Mouse (Mus musculus): ENCODE results near the gene Ccdc40.

Ccdc40 gene

DNA sequence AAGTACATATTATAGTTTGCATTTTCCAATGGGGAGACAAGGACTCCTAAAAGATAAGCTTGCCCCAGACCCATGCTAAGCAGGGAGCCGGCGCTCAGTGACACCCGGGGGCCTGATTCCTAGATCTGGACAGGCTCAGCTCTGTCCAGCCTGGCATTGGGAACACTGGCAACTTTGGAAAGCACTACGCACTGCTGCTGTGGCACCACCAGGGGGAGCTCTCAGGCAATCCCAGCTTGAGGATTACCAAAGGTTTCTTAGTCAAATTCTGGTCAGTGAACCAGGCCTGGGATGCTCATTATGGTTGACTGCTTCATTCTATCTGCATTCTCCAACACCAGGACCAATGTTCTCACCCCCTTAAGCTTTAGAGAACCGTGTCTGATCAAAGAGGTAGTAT is 21.8 kb upstream of the Ccdc40 start:
- in situ Hi-C loops (cut with MboI; ENCODE audit: low sequenced_read_pairs), result no loop called here

DNA sequence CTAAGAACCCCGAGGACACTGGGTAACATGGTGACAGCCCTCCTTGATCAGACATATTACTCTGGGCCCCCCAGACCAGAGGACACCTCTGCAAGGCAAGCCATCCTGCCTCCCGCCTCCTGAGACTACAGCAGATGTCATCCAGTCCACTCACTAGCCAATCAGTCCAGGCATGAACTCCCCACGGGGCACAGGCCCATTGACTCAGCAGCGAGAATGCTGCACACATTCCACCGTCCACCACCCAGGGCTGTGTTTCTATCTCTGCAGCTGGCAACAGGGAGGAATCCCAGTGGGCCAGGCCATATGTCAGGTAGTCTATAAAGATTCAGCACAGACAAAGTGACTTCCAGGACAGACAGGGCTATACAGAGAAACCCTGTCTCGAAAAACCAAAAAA is 20.4 kb upstream of the Ccdc40 start:
- in situ Hi-C loops (cut with MboI; ENCODE audit: low sequenced_read_pairs), result no loop called here

DNA sequence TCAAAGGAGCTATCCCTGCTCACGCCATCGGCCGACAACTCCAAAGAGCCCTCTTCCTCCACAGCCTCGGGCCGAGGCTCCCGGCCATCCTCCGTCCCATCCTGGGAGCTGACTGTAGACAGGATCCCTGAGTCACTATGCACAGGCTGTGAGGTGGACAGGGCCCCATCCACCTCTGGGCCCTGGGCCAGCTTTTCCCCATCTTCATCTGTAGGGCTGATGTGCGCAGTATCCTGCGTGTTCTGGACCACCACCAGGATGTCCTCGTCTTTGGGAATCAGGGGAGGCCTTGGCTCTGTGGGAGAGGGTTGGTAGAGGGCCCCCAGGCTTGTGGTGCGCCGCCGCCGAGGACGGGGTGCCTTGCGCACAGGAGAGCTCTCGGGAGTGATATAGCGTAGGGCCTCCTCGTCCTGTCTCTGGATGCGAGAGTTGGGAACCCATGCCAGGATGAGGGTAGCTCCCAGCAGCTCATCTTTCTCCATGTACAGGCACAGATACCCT is 19.5 kb upstream of the Ccdc40 start:
- in situ Hi-C loops (cut with MboI; ENCODE audit: low sequenced_read_pairs), result no loop called here

DNA sequence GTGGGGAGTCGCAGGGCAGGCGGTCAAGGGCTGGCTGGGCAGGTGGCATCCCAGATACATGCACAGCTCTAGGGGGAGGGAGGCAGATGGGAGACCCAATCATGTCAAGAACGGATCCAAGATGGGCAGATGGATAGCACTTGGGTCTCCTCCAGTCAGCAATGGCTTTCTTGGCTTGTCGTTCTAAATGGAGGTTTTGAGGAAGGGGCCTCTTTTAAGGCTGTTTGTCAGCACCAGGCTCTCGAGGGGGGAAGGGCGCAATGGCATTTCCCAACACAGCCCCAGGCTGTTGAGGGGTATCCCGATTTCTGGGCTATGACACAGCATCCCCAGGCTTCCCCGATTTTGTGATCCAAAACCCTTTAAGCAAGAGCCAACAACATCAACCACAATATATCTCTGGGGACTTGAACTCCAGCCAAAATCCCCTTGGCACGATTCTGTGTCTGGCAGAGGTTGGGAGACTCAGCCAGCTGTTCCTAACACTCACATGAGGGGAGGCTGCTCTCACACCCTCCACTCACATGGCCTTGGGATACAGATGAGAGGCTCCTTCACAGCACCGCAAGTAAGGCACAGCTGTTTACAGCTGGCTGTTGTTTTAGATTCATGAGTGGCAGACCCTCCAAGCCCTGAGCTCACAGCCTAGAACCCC is 18.9 kb upstream of the Ccdc40 start:
- in situ Hi-C loops (cut with MboI; ENCODE audit: low sequenced_read_pairs), result no loop called here

DNA sequence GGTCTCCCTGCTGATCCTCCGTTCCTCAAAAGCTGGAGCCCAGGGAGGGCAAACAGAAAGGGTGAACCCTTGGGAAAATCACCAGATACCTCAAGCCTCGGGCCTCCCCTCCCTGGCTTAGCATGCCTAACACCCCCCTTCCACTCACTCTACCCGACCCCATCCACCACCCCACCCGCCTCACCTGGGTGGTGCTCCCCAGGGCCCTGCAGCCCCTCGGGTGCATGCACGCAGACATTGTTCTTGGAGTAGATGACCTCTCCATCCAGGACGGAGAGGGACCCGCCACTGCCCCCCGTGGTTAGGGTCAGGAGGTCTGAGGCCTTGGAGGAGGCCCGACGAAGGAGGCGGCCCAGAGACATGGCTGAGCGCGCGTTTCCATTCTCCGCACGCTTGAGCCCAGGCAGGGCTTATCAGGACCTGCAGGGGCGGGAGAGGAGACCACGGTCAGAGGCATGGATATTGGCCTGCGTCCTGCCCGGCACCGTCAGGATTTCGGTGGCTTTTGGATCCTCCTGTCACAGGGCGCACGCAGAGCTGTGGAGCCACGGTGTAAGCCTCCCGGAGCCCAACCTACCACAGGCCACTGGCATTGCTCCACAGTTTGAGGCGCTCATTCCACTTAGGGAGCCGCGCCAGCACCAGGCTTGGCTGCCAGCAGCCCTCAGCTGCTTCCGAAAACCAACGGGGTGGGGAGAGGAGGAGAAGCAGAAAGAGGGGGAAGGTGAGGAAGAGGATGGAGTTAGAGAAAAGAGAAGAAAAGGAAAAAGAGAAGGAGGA is 17.9 kb upstream of the Ccdc40 start:
- in situ Hi-C loops (cut with MboI; ENCODE audit: low sequenced_read_pairs), result no loop called here

DNA sequence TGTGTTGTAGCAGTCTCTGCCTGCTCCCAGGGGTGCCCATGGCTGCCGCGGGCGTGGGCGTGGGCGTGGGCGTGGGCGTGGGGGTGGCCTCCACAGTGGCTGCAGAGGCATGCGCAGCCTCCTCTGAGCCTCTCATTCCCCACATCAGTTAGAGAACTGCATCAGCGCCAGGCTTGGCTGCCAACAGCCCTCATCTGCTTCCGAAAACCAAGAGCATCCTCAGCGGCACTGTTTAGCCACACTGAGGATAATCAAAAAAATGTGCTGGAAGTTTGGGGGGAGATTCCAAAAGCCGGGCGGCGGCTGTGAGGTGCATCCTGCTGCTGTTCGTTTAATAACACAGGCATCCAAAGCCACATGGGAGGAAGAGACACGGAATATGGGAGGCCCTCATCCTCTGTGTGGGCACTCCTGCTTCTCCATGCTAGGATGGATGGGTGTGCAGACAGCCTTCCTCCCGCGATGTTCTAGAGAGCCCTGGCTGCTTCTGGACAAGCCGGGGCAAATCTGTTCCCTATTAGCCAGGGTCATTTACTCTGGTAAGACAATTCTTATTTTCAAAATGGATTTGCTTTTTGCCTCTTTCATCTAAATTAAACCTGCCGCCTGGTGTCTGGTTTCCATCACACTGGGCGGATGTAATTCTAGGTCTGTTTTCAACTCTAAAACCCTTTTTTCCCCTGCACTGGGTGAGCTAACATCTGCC is 16.6 kb upstream of the Ccdc40 start:
- in situ Hi-C loops (cut with MboI; ENCODE audit: low sequenced_read_pairs), result no loop called here

DNA sequence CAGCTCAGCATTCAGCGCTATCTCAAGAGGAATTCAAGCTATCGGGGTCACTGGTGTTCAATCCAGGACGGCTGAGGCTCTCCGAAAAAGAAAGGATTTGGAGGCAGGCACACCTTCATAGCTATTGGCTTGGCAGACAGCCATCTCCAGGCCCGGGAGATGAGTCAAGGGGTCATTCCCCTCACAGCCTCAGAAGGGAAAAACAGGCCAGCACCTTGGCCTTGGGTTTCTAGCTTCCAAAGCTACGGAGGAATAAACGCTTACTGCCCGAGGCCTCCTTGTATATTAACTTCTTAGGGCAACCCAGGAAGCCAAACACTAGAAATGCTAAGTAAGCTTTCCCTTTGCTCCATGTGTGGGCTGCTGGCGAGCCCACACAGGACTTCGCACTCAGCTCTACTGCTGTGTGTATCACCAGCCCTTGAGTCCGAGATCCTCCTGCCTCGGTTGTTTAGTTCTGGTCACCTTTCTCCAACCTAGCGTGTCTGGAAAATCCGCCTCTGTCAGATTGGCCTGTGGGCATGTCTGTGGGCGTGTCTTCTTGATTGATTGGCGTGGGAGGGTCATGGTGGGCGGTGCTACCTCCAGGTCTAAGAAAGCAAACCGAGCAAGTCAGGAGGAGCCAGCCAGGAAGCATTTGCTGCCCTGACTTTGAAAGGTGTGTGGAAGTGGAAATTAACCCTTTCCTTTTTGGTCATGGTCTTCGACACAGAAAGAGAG is 15.0 kb upstream of the Ccdc40 start:
- in situ Hi-C loops (cut with MboI; ENCODE audit: low sequenced_read_pairs), result no loop called here

DNA sequence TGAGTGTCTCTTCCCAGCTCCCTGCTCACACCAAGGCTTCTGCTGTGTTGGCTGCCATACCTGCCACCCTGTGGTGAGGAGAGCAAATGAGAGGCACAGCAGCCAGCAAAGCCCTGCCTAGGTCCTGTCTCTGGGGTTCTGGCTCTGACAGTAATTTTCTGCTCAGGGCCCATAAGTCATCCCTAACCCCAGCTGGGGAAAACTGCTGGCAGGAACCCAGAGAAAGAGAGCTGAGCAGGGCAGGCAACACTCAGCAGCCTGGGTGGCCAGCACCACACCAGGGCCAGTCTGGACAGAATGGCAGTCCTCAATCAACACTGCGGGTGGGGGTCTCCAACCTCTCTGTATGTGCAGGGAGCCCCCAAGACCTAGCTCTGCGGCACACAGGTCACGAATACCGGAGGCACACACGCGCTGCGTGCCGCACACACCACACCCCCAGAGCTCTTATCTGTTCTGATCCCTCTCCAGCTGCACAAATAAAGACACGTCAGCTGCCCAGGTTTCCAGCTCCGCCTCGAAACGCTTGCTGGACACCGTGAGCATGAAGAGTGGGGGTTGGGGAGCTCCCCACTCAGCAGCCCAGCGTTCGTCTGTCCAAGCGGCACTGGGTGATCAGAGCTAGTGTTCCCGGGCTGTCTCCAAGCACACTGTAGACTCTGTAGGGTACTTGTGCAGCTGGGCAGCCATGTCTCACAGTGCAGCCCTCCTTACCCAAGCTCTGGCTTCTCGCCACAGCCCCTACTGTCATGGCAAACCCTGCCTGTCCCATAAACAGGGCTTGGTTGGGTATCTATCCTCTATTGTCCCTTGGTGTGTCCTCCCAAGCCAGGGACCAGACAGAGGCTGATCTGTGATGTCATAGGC is 13.1 kb upstream of the Ccdc40 start:
- in situ Hi-C loops (cut with MboI; ENCODE audit: low sequenced_read_pairs), result no loop called here

DNA sequence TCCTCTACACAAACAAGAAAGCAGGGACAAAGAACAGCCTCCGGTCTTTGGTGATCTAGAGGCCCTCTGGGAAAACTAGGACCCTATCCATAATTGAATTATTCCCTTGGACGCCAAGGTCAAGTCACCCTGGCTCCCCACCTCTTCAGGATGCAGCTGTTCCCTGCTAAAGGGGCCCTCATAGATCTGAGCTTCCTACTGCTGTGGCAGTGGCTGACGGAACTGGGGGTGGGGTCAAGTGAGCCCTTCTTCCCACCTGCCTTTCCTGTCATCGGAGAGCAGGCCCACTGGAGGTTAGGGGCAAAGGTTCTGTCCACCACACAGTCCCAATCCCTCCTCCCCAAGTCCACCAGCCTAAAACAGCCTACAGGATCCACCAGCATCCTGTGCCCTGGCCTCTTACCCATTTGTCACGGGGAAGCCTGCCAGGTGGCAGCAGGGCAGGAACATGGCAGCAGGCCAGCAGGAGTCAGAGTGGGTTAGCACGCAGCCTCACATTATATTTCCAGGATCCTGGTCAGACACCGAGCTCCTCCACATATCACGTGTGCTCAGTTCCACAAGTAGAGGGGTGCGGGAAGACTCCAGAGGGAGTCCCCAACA is 12.4 kb upstream of the Ccdc40 start:
- in situ Hi-C loops (cut with MboI; ENCODE audit: low sequenced_read_pairs), result no loop called here

DNA sequence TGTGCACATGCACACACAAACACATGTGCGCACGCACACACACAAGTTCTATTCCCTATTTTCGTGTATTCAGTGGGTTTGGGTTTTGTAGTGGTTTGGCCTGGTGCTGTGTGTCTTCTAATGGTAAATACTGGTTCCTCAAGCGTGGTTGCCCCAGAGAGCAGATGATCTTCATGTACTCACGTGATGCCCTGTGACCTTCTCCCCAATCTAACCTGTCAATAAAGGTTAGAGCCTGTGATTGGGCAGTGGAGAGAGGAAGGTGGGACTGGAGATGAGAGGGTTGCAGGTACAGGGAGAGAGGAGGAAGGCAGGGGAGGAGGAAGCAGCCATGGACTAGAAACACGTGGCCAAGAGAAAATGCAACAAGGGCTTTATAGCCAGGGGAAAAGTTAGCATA is 10.5 kb upstream of the Ccdc40 start:
- in situ Hi-C loops (cut with MboI; ENCODE audit: low sequenced_read_pairs), result no loop called here

DNA sequence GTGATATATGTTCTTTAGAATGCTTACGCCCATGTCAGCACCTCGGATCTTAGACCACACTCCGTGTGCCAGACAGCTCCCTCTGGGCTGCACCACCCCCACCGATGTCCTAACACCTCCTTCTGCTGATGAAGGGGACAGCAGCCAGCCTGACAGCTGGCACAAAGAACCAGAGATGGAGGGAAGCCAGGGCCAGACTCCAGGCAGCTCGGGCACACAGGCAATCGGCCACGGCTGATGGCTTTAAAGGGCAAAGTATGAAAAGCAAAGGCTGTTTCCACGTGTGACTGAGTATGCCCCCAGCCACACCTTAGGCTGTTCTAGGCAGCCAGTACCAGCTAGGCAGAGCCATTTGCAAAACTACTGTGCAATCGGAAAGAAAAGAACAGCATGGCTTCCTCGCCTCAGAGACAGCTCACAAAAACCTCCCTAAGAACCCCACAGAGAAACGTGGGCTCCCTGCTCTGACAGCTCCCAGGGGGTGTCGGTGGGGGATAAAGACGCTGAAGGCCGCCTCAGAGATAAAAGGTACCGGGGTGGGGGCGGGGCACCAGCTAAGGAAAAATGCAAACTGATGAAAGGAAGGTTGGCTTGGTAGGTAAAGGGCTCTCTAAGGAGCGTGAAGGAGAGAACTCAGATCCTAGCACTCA is 8.4 kb upstream of the Ccdc40 start:
- in situ Hi-C loops (cut with MboI; ENCODE audit: low sequenced_read_pairs), result no loop called here

DNA sequence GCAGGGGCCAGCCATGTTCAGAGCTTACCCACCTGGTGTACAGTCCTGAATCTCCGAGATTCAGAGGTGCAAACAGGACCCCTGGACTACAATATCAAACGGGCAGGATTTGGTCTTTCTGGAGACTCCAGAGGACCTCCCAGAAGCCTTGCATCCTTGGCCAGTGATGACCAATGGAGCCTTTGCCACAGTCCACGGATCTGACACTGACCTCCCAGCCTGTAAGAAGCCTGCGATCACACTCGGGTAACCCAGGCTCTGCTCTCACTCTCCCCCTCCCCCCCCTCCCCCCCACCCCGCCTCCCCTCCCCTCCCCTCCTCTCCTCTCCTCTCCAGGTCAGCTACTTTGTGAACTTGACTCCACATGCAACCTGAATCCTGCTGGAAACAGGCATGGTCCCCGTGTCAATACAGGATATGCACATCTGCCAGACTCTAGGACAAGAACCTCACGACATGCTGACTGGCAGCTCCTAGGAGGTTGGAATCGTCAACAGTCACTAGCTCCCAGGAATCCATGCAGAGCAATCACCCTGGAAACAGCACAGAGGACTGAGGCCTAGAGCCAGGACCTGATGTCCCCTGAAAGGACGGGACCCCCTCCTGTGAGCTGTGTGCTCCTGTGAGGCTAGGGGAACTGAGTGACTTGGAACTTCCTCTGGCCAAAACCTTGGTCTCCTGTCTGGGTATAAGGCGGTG is 6.4 kb upstream of the Ccdc40 start:
- in situ Hi-C loops (cut with MboI; ENCODE audit: low sequenced_read_pairs), result no loop called here

DNA sequence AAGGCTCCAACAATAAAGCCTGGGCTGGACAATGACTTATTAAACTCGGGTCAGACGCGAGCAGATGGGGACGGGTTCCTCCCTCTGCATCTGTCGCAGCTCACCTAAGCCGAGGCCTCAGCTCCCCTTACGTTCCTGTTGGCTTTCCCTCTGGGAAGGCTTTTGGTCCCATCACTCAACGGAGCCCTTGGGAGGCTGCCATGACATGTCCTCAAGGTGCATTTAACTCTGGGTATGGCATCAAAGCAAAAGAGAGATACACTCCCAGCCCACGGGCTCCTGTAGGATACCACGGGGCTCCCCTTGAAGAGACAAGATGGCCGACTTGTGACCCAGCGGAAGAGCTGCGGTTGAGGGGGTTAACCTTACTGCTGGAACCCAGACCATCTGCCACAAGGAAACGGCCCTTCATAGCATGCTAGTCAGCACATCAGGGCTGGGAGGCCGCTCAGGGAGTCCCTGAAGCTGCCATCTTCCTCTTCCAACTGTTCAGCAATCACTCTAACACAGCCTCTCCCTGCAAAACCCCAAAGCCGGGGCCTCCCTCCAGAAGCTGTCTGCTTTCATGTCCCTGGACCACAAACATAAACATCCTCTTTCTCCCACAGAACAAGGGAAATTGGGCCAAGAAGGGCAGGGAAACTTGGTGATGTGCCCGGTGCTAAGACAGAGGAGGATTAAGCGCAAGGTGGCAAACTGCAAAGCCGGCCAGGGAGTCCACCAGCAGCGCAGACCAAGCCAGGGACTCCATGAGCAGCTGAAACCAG is 5.1 kb upstream of the Ccdc40 start:
- in situ Hi-C loops (cut with MboI; ENCODE audit: low sequenced_read_pairs), result no loop called here

DNA sequence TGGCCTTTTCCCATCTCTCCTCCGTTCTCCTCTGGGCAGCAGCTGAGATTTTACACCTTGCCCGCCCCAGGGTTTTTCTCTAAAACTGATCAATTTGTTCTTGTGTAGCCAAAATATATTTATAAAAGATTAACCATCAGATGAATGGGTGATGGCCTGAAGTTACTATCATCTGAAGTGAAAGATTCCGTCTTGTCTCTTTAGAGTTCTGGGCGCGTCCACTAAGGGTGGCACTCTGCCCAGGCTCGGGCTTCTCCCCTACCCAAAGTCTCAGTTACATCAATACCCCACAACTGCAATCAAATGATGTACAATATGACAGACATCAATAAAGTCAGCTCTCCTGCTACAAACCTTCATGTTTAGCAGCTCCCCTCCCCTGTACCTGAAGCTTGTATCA is 3.4 kb upstream of the Ccdc40 start:
- in situ Hi-C loops (cut with MboI; ENCODE audit: low sequenced_read_pairs), result no loop called here

DNA sequence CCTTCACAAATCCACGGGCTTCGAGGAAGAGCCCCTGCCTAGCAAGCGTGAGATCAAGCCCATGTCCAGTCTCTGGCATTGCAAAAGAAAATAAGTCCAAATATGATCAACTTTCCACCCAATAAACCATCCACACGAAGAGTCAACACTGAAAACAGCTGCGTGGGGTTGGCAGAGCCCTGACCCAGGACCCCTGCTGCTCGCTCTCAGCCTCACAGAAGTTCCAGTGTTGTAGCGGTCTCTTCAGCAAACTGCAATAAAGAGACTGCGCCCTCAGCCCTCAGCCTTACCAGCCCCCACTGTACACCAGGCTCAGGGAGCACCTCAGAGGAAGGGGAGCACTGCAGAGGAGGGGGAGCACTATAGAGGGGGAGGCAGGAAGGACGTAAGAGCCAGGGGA is 2.7 kb upstream of the Ccdc40 start:
- in situ Hi-C loops (cut with MboI; ENCODE audit: low sequenced_read_pairs), result no loop called here

DNA sequence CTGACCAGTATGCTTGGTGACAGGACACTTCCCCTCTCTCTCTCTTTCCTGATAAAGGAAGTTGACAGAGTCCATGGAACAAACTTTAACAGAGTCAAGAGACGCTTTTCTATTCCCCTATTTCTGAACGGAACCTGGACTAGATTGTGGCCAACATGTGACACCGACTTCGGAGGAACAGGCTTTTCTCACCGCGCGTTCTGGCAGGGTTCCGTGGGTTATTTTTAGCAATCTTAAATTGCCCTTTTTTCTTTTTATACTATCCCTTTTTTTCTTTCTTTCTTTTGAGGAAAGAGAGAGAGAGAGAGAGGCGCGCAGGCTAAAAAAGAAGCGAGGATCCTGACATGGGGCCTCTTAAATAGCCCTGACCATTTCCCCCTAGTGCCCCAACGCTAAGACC is 781 bp upstream of the Ccdc40 start:
- in situ Hi-C loops (cut with MboI; ENCODE audit: low sequenced_read_pairs), result no loop called here

DNA sequence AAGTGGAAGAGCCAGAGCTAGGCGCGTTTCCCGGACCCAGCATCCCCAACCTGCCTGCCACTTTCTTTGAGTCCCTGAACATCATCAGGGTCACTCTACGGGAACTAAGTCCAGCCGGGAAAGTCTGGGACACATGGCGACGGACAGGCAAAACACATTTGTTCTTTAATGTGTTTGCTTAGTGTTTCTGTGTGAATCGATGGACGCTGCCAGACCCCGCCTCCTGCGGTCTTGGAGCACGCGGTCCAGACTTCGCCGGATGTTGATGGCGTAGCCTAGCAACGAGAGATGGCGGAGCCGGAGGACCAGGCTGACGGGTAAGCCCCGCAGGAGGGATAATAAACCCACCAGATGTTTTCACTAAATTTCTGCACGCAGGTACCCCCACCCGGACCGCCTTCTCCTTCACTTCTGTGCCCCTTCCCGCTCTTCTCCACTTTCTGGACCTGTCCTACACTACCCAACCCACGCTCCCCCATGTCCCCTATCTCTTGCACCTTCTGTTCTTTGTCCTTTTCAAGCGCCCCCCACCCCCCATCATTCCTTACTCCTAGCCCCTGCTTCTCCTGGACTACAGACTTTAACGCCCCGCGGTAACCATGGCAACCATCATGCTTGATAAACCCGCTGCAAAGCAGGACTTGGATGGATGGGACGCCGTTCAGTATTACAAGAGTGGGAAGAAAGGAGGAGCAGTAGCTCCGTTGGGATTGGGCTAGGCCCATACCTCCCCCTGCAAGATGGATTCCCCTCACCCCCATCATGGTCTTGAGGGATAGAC is 664 bp downstream of the Ccdc40 start:
- in situ Hi-C loops (cut with MboI; ENCODE audit: low sequenced_read_pairs), result no loop called here

Data from CH12F3 (cell line).